Mouse (Mus musculus) myocyte (in vitro differentiated cells): ENCODE measurements around the gene Bcas3. TPM values are rescaled to one million over a fixed set of nuclear protein-coding genes. Genes with fewer than 3 reads are reported as not detected.

Source experiments
- H3K27me3 ChIP-seq: one replicate; pipeline ENCODE4 v1.6.1; 2011; ENCODE audit not compliant: control insufficient read depth, insufficient read depth, insufficient read length
- H3K36me3 ChIP-seq: one replicate; pipeline ENCODE4 v1.6.1; 2011; ENCODE audit not compliant: control insufficient read depth, insufficient read depth
- H3K4me2 ChIP-seq: one replicate; pipeline ENCODE4 v1.6.1; 2011; ENCODE audit warnings: low read depth, control low read depth
- H3K4me3 ChIP-seq: one replicate; pipeline ENCODE4 v1.5.1; 2011; ENCODE audit warnings: mild to moderate bottlenecking, control low read depth, moderate library complexity
- H3K79me2 ChIP-seq: one replicate; pipeline ENCODE4 v1.6.1; 2011; ENCODE audit not compliant: control insufficient read depth, insufficient read depth
- H3ac ChIP-seq: one replicate; pipeline ENCODE4 v1.6.1; 2011; ENCODE audit not compliant: control insufficient read depth, insufficient read length
- CEBPB ChIP-seq: IDR thresholded peaks from 2 replicates; pipeline ENCODE4 v1.6.1; 2011; ENCODE audit warnings: mild to moderate bottlenecking, moderate library complexity; ENCODE audit not compliant: poor library complexity, insufficient read depth, severe bottlenecking
- E2F4 ChIP-seq: IDR thresholded peaks from one replicate; pipeline ENCODE4 v1.6.1; 2011; ENCODE audit warnings: mild to moderate bottlenecking, control low read depth, moderate library complexity; ENCODE audit not compliant: insufficient read depth
- MAX ChIP-seq: IDR thresholded peaks from one replicate; pipeline ENCODE4 v1.6.1; 2011; ENCODE audit warnings: low read depth, mild to moderate bottlenecking, control low read depth
- MYOD1 ChIP-seq, 3 experiments: IDR thresholded peaks; one replicate each; pipeline ENCODE4 v1.6.1; 2011; ENCODE audit warnings: control low read depth in 2 of 3, low read depth in 2 of 3, mild to moderate bottlenecking in 2 of 3, moderate library complexity in 1 of 3; ENCODE audit not compliant: insufficient read length in 2 of 3, control insufficient read depth in 1 of 3
- MYOG ChIP-seq, 3 experiments: IDR thresholded peaks; one replicate each; pipeline ENCODE4 v1.6.1; 2011; ENCODE audit warnings: control low read depth in 2 of 3, low read depth in 2 of 3, mild to moderate bottlenecking in 2 of 3; ENCODE audit not compliant: insufficient read length in 2 of 3, control insufficient read depth in 1 of 3, insufficient read depth in 1 of 3
- POLR2A ChIP-seq: IDR thresholded peaks from one replicate; pipeline ENCODE4 v1.6.1; 2011; ENCODE audit warnings: low read depth, mild to moderate bottlenecking, control low read depth, moderate library complexity; ENCODE audit not compliant: insufficient read length
- POLR2AphosphoS2 ChIP-seq: IDR thresholded peaks from one replicate; pipeline ENCODE4 v1.6.1; 2011; ENCODE audit warnings: low read depth, control low read depth; ENCODE audit not compliant: insufficient read length
- REST ChIP-seq: IDR thresholded peaks from one replicate; pipeline ENCODE4 v1.6.1; 2011; ENCODE audit warnings: mild to moderate bottlenecking, control low read depth, moderate library complexity; ENCODE audit not compliant: insufficient read depth, insufficient read length
- SRF ChIP-seq: IDR thresholded peaks from one replicate; pipeline ENCODE4 v1.6.1; 2011; ENCODE audit warnings: low read depth; ENCODE audit not compliant: control insufficient read depth, insufficient read length
- TCF12 ChIP-seq: IDR thresholded peaks from one replicate; pipeline ENCODE4 v1.6.1; 2011; ENCODE audit warnings: mild to moderate bottlenecking, control low read depth; ENCODE audit not compliant: poor library complexity, insufficient read depth, severe bottlenecking
- TCF3 ChIP-seq: IDR thresholded peaks from one replicate; pipeline ENCODE4 v1.6.1; 2011; ENCODE audit warnings: low read depth, control low read depth; ENCODE audit not compliant: insufficient read length
- USF1 ChIP-seq: IDR thresholded peaks from one replicate; pipeline ENCODE4 v1.6.1; 2011; ENCODE audit warnings: low read depth, mild to moderate bottlenecking, control low read depth, moderate library complexity
- polyA plus RNA-seq: library from polyadenylated mRNA; unstranded; fragments of >200 nt; fragmentation: generic; extraction: Trizol; gene quantifications from one replicate; pipeline ENCODE4 v1.2.1, GENCODE M21; 2012; ENCODE audit warnings: missing spikeins

Gene Bcas3
- polyA plus RNA-seq, 1 experiment, result 30.1 TPM

DNA sequence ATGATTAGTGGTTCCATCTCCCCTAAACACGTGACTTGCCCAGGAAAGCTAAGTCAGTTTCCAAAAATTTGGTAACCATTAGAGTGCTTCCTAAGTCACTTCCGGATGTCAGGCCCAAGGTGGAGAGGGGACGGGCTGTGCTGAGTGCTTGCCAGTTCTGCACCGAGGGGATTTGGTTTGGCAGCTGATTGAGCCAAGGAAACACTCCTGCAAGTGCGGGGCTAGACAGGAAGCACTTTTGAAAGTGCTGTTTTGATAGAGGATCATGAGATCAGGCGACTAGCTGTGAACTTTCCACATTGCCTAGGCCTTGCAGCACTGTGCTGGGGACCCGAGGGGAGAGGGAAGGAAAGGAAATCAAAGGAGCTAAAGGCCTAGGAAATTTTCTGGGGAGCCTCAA, 262.5 kb downstream of the Bcas3 start:
- H3K36me3 ChIP-seq, result no peaks in the 10 kb centered on the region
- no peak overlapping the region for H3ac ChIP-seq
- TF ChIP-seq REST (no peak), USF1 (no peak), TCF3 (no peak), MAX (no peak), CEBPB (no peak), POLR2A (no peak), POLR2AphosphoS2 (no peak), E2F4 (no peak), MYOG (IDR thresholded peaks at IDR 0.05; ENCODE audit: control insufficient read depth in 1 of 3, insufficient read depth in 1 of 3, insufficient read length in 2 of 3, low read depth in 2 of 3) (no peak), TCF12 (no peak), MYOD1 (IDR thresholded peaks at IDR 0.05; ENCODE audit: control insufficient read depth in 1 of 3, insufficient read length in 2 of 3, low read depth in 2 of 3) (no peak), SRF (no peak)
- H3K4me3 ChIP-seq, result no peak overlapping the region
- H3K4me2 ChIP-seq, result no peak overlapping the region
- H3K79me2 ChIP-seq, result no peaks in the 10 kb centered on the region
- H3K27me3 ChIP-seq, result no peaks in the 10 kb centered on the region

- Histone ChIP-seq H3K27me3 (no peaks in the 10 kb centered on the region), H3ac (no peak overlapping the region), H3K4me2 (no peak overlapping the region), H3K4me3 (no peak overlapping the region), H3K36me3 (no peaks in the 10 kb centered on the region), H3K79me2 (no peaks in the 10 kb centered on the region)
- TF ChIP-seq MAX (no peak), TCF3 (no peak), REST (no peak), CEBPB (no peak), MYOD1 (IDR thresholded peaks at IDR 0.05; ENCODE audit: control insufficient read depth in 1 of 3, insufficient read length in 2 of 3, low read depth in 2 of 3) (no peak), POLR2AphosphoS2 (no peak), E2F4 (no peak), SRF (no peak), USF1 (no peak), POLR2A (no peak), MYOG (IDR thresholded peaks at IDR 0.05; ENCODE audit: control insufficient read depth in 1 of 3, insufficient read depth in 1 of 3, insufficient read length in 2 of 3, low read depth in 2 of 3) (no peak), TCF12 (no peak)
Observed at GRCm38 (mm10) chr11:85621486-85621885, 268.5 kb downstream of the Bcas3 start.

GRCm38 (mm10) chr11:85621994-85622393, 269.0 kb downstream of the Bcas3 start:
- H3K4me2 ChIP-seq, result no peak overlapping the region
- H3K4me3 ChIP-seq, result no peak overlapping the region

DNA sequence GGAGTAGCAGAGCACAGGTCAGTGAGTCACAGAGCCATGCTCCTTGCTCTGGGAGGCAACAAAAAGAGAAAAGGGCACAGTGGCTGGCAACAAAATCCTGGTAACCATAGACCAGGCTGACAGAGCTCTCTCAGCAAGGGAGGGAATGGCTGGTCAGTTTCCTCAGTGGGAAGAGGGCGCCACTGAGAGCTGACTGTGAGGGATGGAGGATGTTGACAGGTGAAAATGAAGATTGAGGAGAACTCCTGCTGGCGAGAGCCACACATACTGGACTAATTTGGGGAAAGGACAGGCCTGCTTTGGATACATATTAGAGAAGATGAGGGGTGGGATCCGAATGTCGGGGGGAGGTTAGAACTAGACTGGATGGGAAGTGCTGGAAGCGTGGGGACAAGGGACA, 272.2 kb downstream of the Bcas3 start:
- no peaks in the 10 kb centered on the region for H3K79me2 ChIP-seq
- no peak overlapping the region for H3ac ChIP-seq
- H3K4me2 ChIP-seq, result no peak overlapping the region
- no peaks in the 10 kb centered on the region for H3K27me3 ChIP-seq
- H3K36me3 ChIP-seq, result no peaks in the 10 kb centered on the region
- TF ChIP-seq E2F4, result no peak
- no peak overlapping the region for H3K4me3 ChIP-seq

More at GRCm38 (mm10) chr11:85621994-85622393, 269.0 kb downstream of the Bcas3 start:
- Histone ChIP-seq H3K79me2 (no peaks in the 10 kb centered on the region), H3K36me3 (no peaks in the 10 kb centered on the region), H3K27me3 (no peaks in the 10 kb centered on the region), H3ac (no peak overlapping the region)
- TF ChIP-seq POLR2AphosphoS2 (no peak), TCF3 (no peak), POLR2A (no peak), MAX (no peak), CEBPB (no peak), TCF12 (no peak), E2F4 (no peak), MYOG (IDR thresholded peaks at IDR 0.05; ENCODE audit: control insufficient read depth in 1 of 3, insufficient read depth in 1 of 3, insufficient read length in 2 of 3, low read depth in 2 of 3) (no peak), MYOD1 (IDR thresholded peaks at IDR 0.05; ENCODE audit: control insufficient read depth in 1 of 3, insufficient read length in 2 of 3, low read depth in 2 of 3) (no peak), REST (no peak), SRF (no peak), USF1 (no peak)

GRCm38 (mm10) chr11:85626846-85627245, 273.9 kb downstream of the Bcas3 start:
- Histone ChIP-seq H3ac (no peak overlapping the region), H3K36me3 (no peaks in the 10 kb centered on the region), H3K4me2 (no peak overlapping the region), H3K27me3 (no peaks in the 10 kb centered on the region), H3K79me2 (no peaks in the 10 kb centered on the region), H3K4me3 (no peak overlapping the region)
- TF ChIP-seq MAX (no peak), POLR2A (no peak), REST (no peak)

DNA sequence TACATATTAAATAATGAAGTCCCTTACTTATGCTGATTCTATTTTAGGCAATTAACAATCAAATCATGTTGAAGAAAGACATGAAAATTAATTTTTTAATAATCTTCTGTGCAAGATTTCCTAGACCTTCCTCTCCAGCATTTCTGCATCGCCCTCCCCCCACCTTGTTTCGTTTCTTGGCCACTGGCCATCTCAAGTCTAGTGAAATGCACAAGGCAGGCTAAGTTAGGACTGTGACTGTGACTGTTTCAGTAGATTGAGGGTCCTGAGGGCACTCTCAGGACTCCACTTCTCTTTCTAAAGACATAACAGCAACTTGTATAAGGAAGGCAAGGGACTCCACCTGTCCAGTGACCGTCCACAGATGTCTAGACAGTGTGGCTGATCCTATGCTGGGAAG, 274.4 kb downstream of the Bcas3 start:
- Histone ChIP-seq H3K79me2 (no peaks in the 10 kb centered on the region), H3K4me2 (no peak overlapping the region)

More for the DNA sequence above, 274.4 kb downstream of the Bcas3 start:
- no peak for TF ChIP-seq SRF
- no peak for TF ChIP-seq MYOD1 (IDR thresholded peaks at IDR 0.05; ENCODE audit: control insufficient read depth in 1 of 3, insufficient read length in 2 of 3, low read depth in 2 of 3)
- no peak for TF ChIP-seq POLR2AphosphoS2
- no peak for TF ChIP-seq MYOG (IDR thresholded peaks at IDR 0.05; ENCODE audit: control insufficient read depth in 1 of 3, insufficient read depth in 1 of 3, insufficient read length in 2 of 3, low read depth in 2 of 3)
- no peak for TF ChIP-seq MAX
- TF ChIP-seq CEBPB, result no peak
- TF ChIP-seq TCF3, result no peak
- TF ChIP-seq TCF12, result no peak
- H3ac ChIP-seq, result no peak overlapping the region
- no peaks in the 10 kb centered on the region for H3K27me3 ChIP-seq
- no peak overlapping the region for H3K4me3 ChIP-seq
- H3K36me3 ChIP-seq, result no peaks in the 10 kb centered on the region
